Mouse (Mus musculus): ENCODE data around the gene Cacna2d4.
"Not testable (repeated sequence)": the region's sequence is repeated elsewhere in the genome, so short reads cannot be mapped to it uniquely, and the experiment has no call there.

Gene Cacna2d4

GRCm38 (mm10) chr6:119236241-119236640 is at the start of gene Cacna2d4:
TSS of gene Cacna2d4 (plus strand) at chr6:119236526.
- CTCF ChIA-PET, result no interaction called here

DNA sequence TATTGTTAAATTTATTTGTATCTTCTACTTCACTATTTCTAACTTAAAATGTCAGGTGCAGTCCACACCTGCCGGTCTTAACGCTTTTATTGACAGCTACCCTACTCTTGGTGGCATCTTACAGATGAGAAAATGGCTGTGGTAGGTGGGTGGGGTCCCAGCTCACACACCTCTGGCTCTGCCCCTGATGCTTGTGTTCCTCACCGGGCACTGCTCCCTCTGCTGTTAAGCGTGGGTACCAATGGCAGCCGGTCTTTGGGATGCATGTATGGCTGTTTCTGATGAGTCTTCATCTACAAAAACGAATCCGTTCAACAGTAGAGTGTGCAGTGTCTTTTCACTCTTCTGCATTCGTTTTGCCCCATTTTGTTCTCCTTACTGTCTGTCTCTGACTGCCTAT is 49.7 kb upstream of the Cacna2d4 start:
- CTCF ChIA-PET, result no interaction called here

DNA sequence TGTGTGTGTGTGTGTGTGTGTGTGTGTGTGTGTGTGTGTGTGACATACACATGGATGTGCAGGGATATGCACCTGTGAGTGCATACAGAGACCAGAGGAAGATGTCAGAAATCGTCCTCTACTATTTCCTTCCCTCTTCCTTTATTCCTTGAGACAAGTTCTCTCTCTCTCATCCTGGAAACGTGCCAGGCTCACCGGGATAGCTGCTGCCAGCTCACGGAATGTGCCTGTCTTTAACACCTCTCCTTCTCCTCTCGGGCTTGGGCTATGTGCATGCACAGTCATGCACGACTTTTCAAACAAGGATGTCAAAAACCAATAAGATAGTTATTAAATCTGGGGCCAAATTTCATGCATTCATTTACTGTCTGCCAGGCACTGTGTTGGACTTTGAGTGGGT is 48.7 kb upstream of the Cacna2d4 start:
- CTCF ChIA-PET, result no interaction called here

DNA sequence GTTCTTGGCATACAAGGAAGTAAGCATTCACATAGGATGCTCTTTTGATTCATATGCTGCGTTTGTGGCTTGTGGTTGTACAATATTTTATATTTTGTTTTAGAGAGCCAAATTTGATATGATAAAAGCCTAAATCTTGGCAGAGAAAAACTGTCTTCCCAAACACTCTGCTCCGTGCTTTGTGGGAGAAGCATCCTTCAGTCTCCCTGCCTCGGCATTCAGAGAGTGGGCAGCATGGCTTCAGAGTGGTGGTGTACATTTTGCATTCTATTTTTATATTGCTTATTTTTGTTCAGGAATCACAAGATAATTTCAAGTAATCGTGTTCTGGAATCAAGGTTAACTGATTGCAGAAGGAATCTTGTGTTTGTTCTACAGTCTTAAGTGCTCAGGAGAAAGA is 44.8 kb upstream of the Cacna2d4 start:
- CTCF ChIA-PET, result no interaction called here

DNA sequence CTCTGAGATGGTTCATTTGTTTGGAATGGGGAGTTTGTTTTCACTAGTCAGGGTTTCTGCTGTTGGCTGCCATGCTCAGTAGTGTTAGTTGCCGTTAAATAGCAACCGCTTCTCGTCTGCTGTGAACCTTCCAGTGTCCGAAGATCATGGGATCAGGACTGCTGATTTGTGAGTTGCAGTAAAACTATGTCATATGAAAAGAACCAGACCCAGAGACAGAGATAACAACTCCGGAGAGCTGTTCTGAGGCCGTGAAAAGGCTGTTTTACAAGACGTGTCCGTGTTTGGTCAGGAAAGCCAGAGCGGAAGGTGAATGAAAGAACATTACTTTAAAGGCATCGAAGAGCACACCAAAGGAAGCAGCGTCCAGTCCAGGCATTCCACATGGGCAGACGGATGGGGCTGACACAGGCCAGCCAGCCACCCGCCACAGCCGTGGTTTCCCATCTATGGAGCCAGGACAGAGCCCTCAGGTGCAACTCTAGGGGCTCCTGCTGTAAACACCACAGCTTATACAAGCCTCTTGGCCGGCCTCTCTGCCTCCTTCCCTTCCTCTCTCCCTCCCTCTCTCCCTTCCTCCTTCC is 42.7 kb upstream of the Cacna2d4 start:
- CTCF ChIA-PET, result no interaction called here

DNA sequence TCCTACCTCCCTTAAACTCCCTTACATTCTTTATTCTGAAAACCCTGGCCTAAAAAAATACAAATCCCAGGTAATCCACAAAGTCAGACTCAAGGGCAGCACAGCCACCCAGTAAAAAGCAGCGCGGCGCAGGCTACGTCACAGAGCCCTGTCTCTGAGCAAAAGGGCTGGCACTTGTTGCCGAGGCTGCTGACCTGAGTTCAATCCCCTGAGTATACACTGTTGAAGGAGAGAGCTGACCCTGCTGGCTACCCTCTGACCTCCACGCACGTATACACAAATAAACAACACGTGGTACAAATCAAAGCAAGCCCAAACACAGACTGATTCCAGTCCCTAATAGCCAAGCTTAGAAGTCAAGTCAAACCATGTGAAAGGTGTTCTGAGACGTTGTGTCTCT is 42.2 kb upstream of the Cacna2d4 start:
- CTCF ChIA-PET, result no interaction called here

GRCm38 (mm10) chr6:119194601-119195000 is 41.7 kb upstream of the Cacna2d4 start:
- CTCF ChIA-PET, result no interaction called here

DNA sequence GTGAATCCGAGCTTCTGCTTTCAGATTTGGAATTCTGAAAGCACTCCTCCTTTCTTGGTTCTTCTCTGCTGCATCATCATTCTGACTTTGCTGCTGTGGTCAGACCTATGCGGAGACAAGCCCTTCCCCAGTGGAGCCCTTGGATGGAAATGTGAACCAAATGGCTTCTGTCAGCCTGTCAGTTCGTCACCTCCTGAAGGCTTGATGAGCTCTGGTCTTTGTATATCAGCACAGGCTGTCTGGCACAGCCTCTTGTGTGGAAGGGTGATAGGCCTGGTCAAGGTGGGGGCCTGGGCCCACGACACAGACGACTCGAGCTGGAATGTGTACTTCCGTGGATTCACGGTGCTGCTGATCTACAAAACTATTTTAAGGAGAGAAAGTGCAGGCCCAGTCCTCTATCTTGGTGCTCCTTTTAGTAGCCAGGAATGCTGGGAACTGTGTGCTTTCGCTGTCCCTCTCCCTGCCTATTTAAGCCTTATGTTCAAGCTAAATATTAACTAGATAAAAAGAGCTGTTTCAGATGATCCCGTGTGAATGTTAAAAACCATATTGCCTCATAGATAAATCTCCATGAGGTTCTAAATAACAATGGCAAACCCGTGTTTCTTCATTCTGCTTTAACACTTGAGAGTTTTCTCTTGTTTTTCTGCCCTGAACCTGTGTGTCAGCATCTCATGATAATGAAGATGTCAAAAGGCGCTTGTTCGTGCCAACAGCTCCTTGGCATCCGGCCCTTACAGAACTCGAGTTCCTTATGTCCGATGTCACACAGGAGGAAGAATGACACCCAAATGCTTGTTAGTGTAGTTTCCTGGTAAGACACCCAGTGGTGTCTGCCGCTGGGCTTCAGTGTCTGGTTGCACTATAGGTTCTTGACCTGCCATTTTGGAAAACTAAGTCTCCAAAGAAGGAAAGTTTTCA is 39.7 kb upstream of the Cacna2d4 start, which contains the start of gene Cacna1c:
Cacna1c (minus strand) TSS at position 37 of the 924 bp plus-strand sequence.
- CTCF ChIA-PET, result no interaction called here

- CTCF ChIA-PET, result no interaction called here
These were observed 37.6 kb upstream of the Cacna2d4 start for GRCm38 (mm10) chr6:119198534-119199273.

GRCm38 (mm10) chr6:119199274-119199879 is 36.9 kb upstream of the Cacna2d4 start:
- CTCF ChIA-PET, result no interaction called here

DNA sequence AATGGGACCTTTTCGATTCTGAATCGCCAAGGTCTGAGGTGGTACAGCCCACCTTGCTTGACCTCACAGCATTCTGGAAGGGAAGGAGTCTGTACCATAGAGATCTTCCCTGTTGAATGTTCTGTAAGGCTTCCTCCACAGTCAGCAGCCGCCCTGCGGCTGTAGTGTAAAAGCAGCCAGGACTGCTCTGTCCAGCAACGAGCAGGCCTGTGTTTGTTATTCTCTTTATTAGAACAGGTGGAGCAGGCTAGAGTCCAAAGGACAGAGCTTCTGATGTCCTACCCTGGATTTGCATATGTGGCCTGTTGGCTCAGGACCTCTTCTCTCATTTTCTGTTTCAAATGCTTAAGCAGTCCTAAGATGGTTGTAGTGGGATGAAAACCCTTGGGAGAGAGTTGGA is 36.0 kb upstream of the Cacna2d4 start:
- CTCF ChIA-PET, result no interaction called here

GRCm38 (mm10) chr6:119201575-119201974 is 34.8 kb upstream of the Cacna2d4 start:
- CTCF ChIA-PET, result no interaction called here

DNA sequence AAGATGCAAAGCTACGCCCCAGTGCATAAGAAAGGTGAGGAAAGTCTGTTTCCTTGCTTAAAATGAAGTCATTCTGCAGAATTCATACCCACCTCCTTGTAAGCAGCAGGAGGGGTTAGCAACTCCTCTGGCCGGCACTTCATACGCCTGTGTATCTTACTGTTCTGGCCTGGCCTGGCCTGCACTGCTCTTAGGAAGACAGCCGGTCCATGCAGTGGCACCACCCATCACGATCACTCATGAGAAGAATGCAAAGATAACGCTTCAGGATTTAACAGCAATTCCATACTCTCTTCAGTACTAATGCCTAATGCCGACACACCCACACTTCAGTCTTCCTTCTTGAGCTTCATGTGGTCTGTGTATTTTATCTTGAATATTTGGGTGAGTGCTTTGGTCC is 32.0 kb upstream of the Cacna2d4 start:
- CTCF ChIA-PET, result no interaction called here

GRCm38 (mm10) chr6:119204915-119205314 is 31.4 kb upstream of the Cacna2d4 start:
- CTCF ChIA-PET, result no interaction called here

- CTCF ChIA-PET, result not testable (repeated sequence)
These were observed 30.3 kb upstream of the Cacna2d4 start for GRCm38 (mm10) chr6:119206006-119206405.

GRCm38 (mm10) chr6:119213375-119213774 is 23.0 kb upstream of the Cacna2d4 start:
- CTCF ChIA-PET, result interaction anchor here (0.5 kb wide), 1 partner anchor 713 kb away, joined by 7 read pairs; no protein-coding TSS in a partner anchor

- CTCF ChIA-PET, result interaction anchor here (0.5 kb wide), 1 partner anchor 712 kb away, joined by 7 read pairs; no protein-coding TSS in a partner anchor
These were observed 22.1 kb upstream of the Cacna2d4 start for GRCm38 (mm10) chr6:119214190-119214589.

DNA sequence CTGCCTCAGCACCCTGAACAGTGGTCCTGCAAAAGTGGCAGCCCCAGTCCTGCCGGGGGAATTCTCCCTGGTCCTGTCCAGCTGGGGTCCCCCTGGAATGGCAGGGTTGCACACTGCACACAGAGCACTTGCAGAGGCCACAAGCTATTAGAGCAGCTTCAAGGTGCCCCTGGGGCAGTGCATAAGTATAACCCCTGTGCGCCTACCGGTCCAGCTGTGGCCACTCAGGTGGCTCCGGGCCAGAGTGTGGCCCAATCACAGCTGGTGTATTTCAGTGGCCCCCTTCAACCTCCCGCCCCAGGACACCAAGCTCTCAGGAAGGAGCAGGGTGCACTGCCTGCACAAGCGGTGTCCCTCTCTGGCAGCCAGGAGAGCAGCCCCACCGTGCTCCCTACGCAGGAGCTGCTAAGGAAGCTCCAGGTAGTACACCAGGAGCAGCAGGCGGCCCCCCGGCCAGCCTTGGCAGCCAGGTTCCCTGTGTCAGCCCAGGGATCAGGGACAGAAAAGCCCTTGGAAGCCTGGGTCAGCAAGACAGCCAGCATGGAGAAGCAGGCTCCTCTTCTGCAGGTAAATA is 21.2 kb upstream of the Cacna2d4 start:
- CTCF ChIA-PET, result no interaction called here

DNA sequence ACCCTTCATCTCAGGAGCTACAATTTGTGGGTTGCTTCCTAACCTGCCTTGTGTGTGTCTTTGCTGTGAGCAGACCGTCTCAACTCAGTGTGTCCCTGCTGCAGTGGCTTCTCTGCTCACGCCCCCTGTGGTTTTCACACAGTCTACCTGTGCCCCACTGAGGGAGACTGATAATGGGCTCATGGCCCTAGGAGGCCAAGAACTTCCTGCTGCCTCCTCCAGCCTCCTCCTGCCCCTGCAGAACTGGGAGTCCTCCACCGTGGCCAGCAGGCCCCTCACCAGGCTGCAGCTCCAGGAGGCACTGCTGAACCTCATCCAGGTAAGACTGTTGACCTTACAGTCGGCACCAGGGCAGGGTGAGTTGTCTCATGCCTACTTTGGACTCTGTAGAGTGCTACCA is 18.7 kb upstream of the Cacna2d4 start:
- CTCF ChIA-PET, result no interaction called here

GRCm38 (mm10) chr6:119218591-119218990 is 17.7 kb upstream of the Cacna2d4 start:
- CTCF ChIA-PET, result no interaction called here

DNA sequence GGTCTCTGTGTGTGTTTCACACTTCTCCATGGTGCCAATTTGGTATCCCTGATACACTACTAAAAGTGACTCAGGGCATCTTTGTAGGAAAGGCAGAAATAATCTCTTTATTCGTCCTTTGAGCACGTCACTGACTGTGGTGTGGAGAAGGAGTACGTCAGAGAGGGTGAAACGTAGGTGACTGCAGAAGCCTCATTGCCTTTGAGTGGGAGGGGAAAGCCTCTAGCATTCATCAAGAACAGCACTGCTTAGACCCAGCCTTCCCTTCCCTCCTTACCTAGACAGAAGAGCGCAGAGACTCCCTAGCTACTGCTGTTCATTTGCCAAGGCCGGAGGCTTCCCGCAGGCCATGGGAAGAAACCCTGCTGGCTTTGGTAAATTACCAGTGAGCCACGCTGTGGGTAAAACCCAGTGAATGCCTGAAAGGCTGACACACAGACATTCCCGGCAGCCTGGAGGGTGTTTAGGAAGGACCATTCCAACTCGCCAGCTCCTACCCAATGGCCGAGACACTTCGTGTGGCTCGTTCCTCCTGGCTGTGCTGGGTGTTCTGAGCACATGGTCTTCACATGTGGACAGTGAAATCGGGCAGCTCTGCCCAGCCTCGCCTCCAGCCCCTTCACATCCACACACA is 17.0 kb upstream of the Cacna2d4 start:
- CTCF ChIA-PET, result interaction anchor here (1.1 to 1.3 kb wide), 3 partner anchors 117 to 225 kb away, joined by 3 read pairs; no protein-coding TSS in a partner anchor

All from spleen, embryonic (tissue).